Mouse (Mus musculus): Measurements from ENCODE around the gene Dand5.

GRCm38 (mm10) chr8:84834002-84834865 is 11.6 kb upstream of the Dand5 start:
- TF ChIP-seq CTCF (IDR thresholded peaks at IDR 0.05; ENCODE audit: low read depth, low read length) (no peak), GATA1 (IDR thresholded peaks at IDR 0.05; ENCODE audit: borderline replicate concordance, low read length) (no peak), POLR2AphosphoS5 (IDR thresholded peaks at IDR 0.05; ENCODE audit: insufficient replicate concordance, low read depth, low read length) (no peak), TAL1 (conservative IDR thresholded peaks at IDR 0.05; ENCODE audit: low read depth, low read length) (no peak), GATA2 (IDR thresholded peaks at IDR 0.05; ENCODE audit: borderline replicate concordance, low read depth, low read length) (no peak)

Data from G1E (cell line).